Mouse (Mus musculus) lung, postnatal 0 days (tissue): Measurements from ENCODE around the gene Senp1.

ENCODE experiments used
- CTCF ChIP-seq: IDR thresholded peaks from 2 replicates; pipeline ENCODE4 v1.5.1; 2016; ENCODE audit warnings: antibody characterized with exemption, mild to moderate bottlenecking
- EP300 ChIP-seq: IDR thresholded peaks from 2 replicates; pipeline ENCODE4 v1.6.1; 2016; ENCODE audit warnings: antibody characterized with exemption, mild to moderate bottlenecking, control low read depth

- TF ChIP-seq CTCF (no peak), EP300 (no peak)
Measured at GRCm38 (mm10) chr15:98067492-98067891, 26.1 kb downstream of the Senp1 start.
